Mouse (Mus musculus): ENCODE measurements around the gene Kmt5a. TPM values are rescaled to one million over a fixed set of nuclear protein-coding genes. Genes with fewer than 3 reads are reported as not detected.

Kmt5a gene
- polyA plus RNA-seq, 2 experiments = 70.9 to 101 TPM

- WGBS = 0% methylated on average over 28 of the region's 30 CpGs
- peak overlapping the region; percentile 58 for H3K9ac ChIP-seq (ENCODE audit: low read depth, low read length, severe bottlenecking)
- ATAC-seq (ENCODE audit: low FRiP score, low read depth) = peak; percentile 29
- H3K4me3 ChIP-seq (replicated peaks; ENCODE audit: low read length) = peak overlapping the region; percentile 73
- H3K27me3 ChIP-seq (ENCODE audit: control insufficient read depth, insufficient read depth, low read length) = no peaks in the 10 kb centered on the region
- peak overlapping the region; percentile 72; the same call in 1 of the 2 replicates for H3K27ac ChIP-seq (replicated peaks; ENCODE audit: low read depth, low read length)
- no peaks in the 10 kb centered on the region for H3K36me3 ChIP-seq (ENCODE audit: control insufficient read depth, insufficient read depth, low read length)
- 0 out of 2 replicates have a peak, but pooled peaks cover 11% of the 10 kb centered on the region for H3K4me1 ChIP-seq (ENCODE audit: control insufficient read depth, insufficient read depth, low read length)
- TF ChIP-seq POLR2A (IDR thresholded peaks at IDR 0.05; ENCODE audit: borderline replicate concordance, extremely low read depth, insufficient read depth, insufficient read length) = no peak
- DNase-seq (ENCODE audit: low spot score) = peak; percentile 63
- peak overlapping the region; percentile 81 for H3K4me2 ChIP-seq (replicated peaks; ENCODE audit: low read depth, low read length, severe bottlenecking)
- no peaks in the 10 kb centered on the region for H3K9me3 ChIP-seq (ENCODE audit: control insufficient read depth, low read length)
Measured at GRCm38 (mm10) chr5:124440094-124440701, 468 bp downstream of the Kmt5a start.

GRCm38 (mm10) chr5:124442628-124443027 lies 2.9 kb downstream of the Kmt5a start:
- Histone ChIP-seq H3K27ac (replicated peaks; ENCODE audit: low read depth, low read length) (no peak overlapping the region), H3K4me1 (ENCODE audit: control insufficient read depth, insufficient read depth, low read length) (peaks cover 19% of the 10 kb centered on the region), H3K9ac (ENCODE audit: low read depth, low read length, severe bottlenecking) (no peak overlapping the region), H3K9me3 (ENCODE audit: control insufficient read depth, low read length) (no peaks in the 10 kb centered on the region), H3K4me2 (replicated peaks; ENCODE audit: low read depth, low read length, severe bottlenecking) (no peak overlapping the region), H3K36me3 (ENCODE audit: control insufficient read depth, insufficient read depth, low read length) (peaks cover 6% of the 10 kb centered on the region), H3K27me3 (ENCODE audit: control insufficient read depth, insufficient read depth, low read length) (no peaks in the 10 kb centered on the region), H3K4me3 (replicated peaks; ENCODE audit: low read length) (no peak overlapping the region)
- 89% methylated on average over 2 of the region's 2 CpGs for WGBS
- DNase-seq (ENCODE audit: low spot score) (no peak), ATAC-seq (ENCODE audit: low FRiP score, low read depth) (no peak)
- TF ChIP-seq POLR2A (IDR thresholded peaks at IDR 0.05; ENCODE audit: borderline replicate concordance, extremely low read depth, insufficient read depth, insufficient read length) = no peak

- DNase-seq (ENCODE audit: low spot score) (no peak), ATAC-seq (ENCODE audit: low FRiP score, low read depth) (no peak)
- Histone ChIP-seq H3K4me2 (replicated peaks; ENCODE audit: low read depth, low read length, severe bottlenecking) (peak overlapping the region; percentile 90), H3K27me3 (ENCODE audit: control insufficient read depth, insufficient read depth, low read length) (no peaks in the 10 kb centered on the region), H3K36me3 (ENCODE audit: control insufficient read depth, insufficient read depth, low read length) (peaks cover 22% of the 10 kb centered on the region), H3K4me1 (ENCODE audit: control insufficient read depth, insufficient read depth, low read length) (peaks cover 17% of the 10 kb centered on the region), H3K4me3 (replicated peaks; ENCODE audit: low read length) (peak overlapping the region; percentile 80; the same call in 1 of the 2 replicates), H3K9ac (ENCODE audit: low read depth, low read length, severe bottlenecking) (no peak overlapping the region), H3K9me3 (ENCODE audit: control insufficient read depth, low read length) (no peaks in the 10 kb centered on the region), H3K27ac (replicated peaks; ENCODE audit: low read depth, low read length) (no peak overlapping the region)
- WGBS = 76% methylated on average over 3 of the region's 3 CpGs
- no peak for TF ChIP-seq POLR2A (IDR thresholded peaks at IDR 0.05; ENCODE audit: borderline replicate concordance, extremely low read depth, insufficient read depth, insufficient read length)
Measured at GRCm38 (mm10) chr5:124444208-124444607, 4.5 kb downstream of the Kmt5a start.

GRCm38 (mm10) chr5:124444661-124445561 lies 5.2 kb downstream of the Kmt5a start:
- TF ChIP-seq POLR2A (IDR thresholded peaks at IDR 0.05; ENCODE audit: borderline replicate concordance, extremely low read depth, insufficient read depth, insufficient read length) = 0 out of 2 replicates have a peak, but pooled peaks have one; percentile 68
- DNase-seq (ENCODE audit: low spot score) = peak; percentile 75
- WGBS = 9% methylated on average over 28 of the region's 66 CpGs

GRCm38 (mm10) chr5:124445621-124446293 lies 6.0 kb downstream of the Kmt5a start:
- H3K4me3 ChIP-seq (replicated peaks; ENCODE audit: low read length) = peak overlapping the region; percentile 80
- peak overlapping the region; percentile 80 for H3K27ac ChIP-seq (replicated peaks; ENCODE audit: low read depth, low read length)
- H3K36me3 ChIP-seq (ENCODE audit: control insufficient read depth, insufficient read depth, low read length) = peaks cover 37% of the 10 kb centered on the region
- peaks cover 15% of the 10 kb centered on the region for H3K4me1 ChIP-seq (ENCODE audit: control insufficient read depth, insufficient read depth, low read length)
- H3K4me2 ChIP-seq (replicated peaks; ENCODE audit: low read depth, low read length, severe bottlenecking) = peak overlapping the region; percentile 90
- 0% methylated on average over 7 of the region's 77 CpGs for WGBS
- no peaks in the 10 kb centered on the region for H3K9me3 ChIP-seq (ENCODE audit: control insufficient read depth, low read length)
- no peaks in the 10 kb centered on the region for H3K27me3 ChIP-seq (ENCODE audit: control insufficient read depth, insufficient read depth, low read length)
- DNase-seq (ENCODE audit: low spot score) (no peak), ATAC-seq (ENCODE audit: low FRiP score, low read depth) (peak; percentile 48)
- TF ChIP-seq POLR2A (IDR thresholded peaks at IDR 0.05; ENCODE audit: borderline replicate concordance, extremely low read depth, insufficient read depth, insufficient read length) = no peak
- peak overlapping the region; percentile 89 for H3K9ac ChIP-seq (ENCODE audit: low read depth, low read length, severe bottlenecking)

More at GRCm38 (mm10) chr5:124444661-124445561, 5.2 kb downstream of the Kmt5a start:
- H3K9me3 ChIP-seq (ENCODE audit: control insufficient read depth, low read length) = no peaks in the 10 kb centered on the region
- H3K4me2 ChIP-seq (replicated peaks; ENCODE audit: low read depth, low read length, severe bottlenecking) = peak overlapping the region; percentile 90
- H3K9ac ChIP-seq (ENCODE audit: low read depth, low read length, severe bottlenecking) = peak overlapping the region; percentile 89
- peaks cover 17% of the 10 kb centered on the region for H3K4me1 ChIP-seq (ENCODE audit: control insufficient read depth, insufficient read depth, low read length)
- peak overlapping the region; percentile 80 for H3K4me3 ChIP-seq (replicated peaks; ENCODE audit: low read length)
- peaks cover 29% of the 10 kb centered on the region for H3K36me3 ChIP-seq (ENCODE audit: control insufficient read depth, insufficient read depth, low read length)
- no peaks in the 10 kb centered on the region for H3K27me3 ChIP-seq (ENCODE audit: control insufficient read depth, insufficient read depth, low read length)
- peak overlapping the region; percentile 80 for H3K27ac ChIP-seq (replicated peaks; ENCODE audit: low read depth, low read length)
- peak; percentile 85 for ATAC-seq (ENCODE audit: low FRiP score, low read depth)

Measured in limb, embryonic 14.5 days (tissue).